Mouse (Mus musculus): Measurements from ENCODE around the gene Bend6. TPM values are rescaled to one million over a fixed set of nuclear protein-coding genes. Genes with fewer than 3 reads are reported as not detected.
A peak's percentile ranks its signal among the peaks of the same experiment; 100 is the strongest.

Bend6 gene
- polyA plus RNA-seq, 1 experiment from 2014 or later: 1.8 TPM

- Histone ChIP-seq H3K9ac (replicated peaks) (no peak overlapping the region), H3K27ac (no peak overlapping the region), H3K27me3 (no peaks in the 10 kb centered on the region), H3K4me3 (replicated peaks) (no peak overlapping the region), H3K4me1 (replicated peaks) (no peaks in the 10 kb centered on the region), H3K9me3 (no peaks in the 10 kb centered on the region), H3K36me3 (no peaks in the 10 kb centered on the region), H3K4me2 (no peak overlapping the region)
- ATAC-seq (ENCODE audit: insufficient number of reproducible peaks, insufficient read depth, low FRiP score, low TSS enrichment, low read depth): no peak
- WGBS: 83% methylated on average over 5 of the region's 5 CpGs
Observed at GRCm38 (mm10) chr1:33939828-33940227, 32.2 kb upstream of the Bend6 start.

- Histone ChIP-seq H3K27ac (no peak overlapping the region), H3K4me2 (no peak overlapping the region), H3K36me3 (no peaks in the 10 kb centered on the region), H3K27me3 (no peaks in the 10 kb centered on the region), H3K9ac (replicated peaks) (no peak overlapping the region), H3K4me1 (replicated peaks) (no peaks in the 10 kb centered on the region), H3K4me3 (replicated peaks) (no peak overlapping the region), H3K9me3 (no peaks in the 10 kb centered on the region)
- no peak for ATAC-seq (ENCODE audit: insufficient number of reproducible peaks, insufficient read depth, low FRiP score, low TSS enrichment, low read depth)
- WGBS: 86% methylated on average over 3 of the region's 3 CpGs
Observed at GRCm38 (mm10) chr1:33935946-33936345, 28.3 kb upstream of the Bend6 start.

- Histone ChIP-seq H3K27ac (no peak overlapping the region), H3K9ac (replicated peaks) (no peak overlapping the region), H3K4me2 (no peak overlapping the region), H3K36me3 (no peaks in the 10 kb centered on the region), H3K4me3 (replicated peaks) (no peak overlapping the region), H3K9me3 (no peaks in the 10 kb centered on the region), H3K27me3 (no peaks in the 10 kb centered on the region), H3K4me1 (replicated peaks) (no peaks in the 10 kb centered on the region)
- 88% methylated on average over 14 of the region's 14 CpGs for WGBS
- no peak for ATAC-seq (ENCODE audit: insufficient number of reproducible peaks, insufficient read depth, low FRiP score, low TSS enrichment, low read depth)
Observed at GRCm38 (mm10) chr1:33932845-33933499, 25.4 kb upstream of the Bend6 start.

GRCm38 (mm10) chr1:33932196-33932595 is 24.6 kb upstream of the Bend6 start:
- Histone ChIP-seq H3K4me1 (replicated peaks) (no peaks in the 10 kb centered on the region), H3K9ac (replicated peaks) (no peak overlapping the region), H3K27ac (no peak overlapping the region), H3K36me3 (no peaks in the 10 kb centered on the region), H3K9me3 (no peaks in the 10 kb centered on the region), H3K27me3 (no peaks in the 10 kb centered on the region), H3K4me3 (replicated peaks) (no peak overlapping the region), H3K4me2 (no peak overlapping the region)
- no peak for ATAC-seq (ENCODE audit: insufficient number of reproducible peaks, insufficient read depth, low FRiP score, low TSS enrichment, low read depth)
- WGBS: 93% methylated on average over 3 of the region's 3 CpGs

- no peak for ATAC-seq (ENCODE audit: insufficient number of reproducible peaks, insufficient read depth, low FRiP score, low TSS enrichment, low read depth)
- Histone ChIP-seq H3K4me1 (replicated peaks) (no peaks in the 10 kb centered on the region), H3K4me2 (no peak overlapping the region), H3K27ac (no peak overlapping the region), H3K9ac (replicated peaks) (no peak overlapping the region), H3K4me3 (replicated peaks) (no peak overlapping the region), H3K36me3 (no peaks in the 10 kb centered on the region), H3K9me3 (no peaks in the 10 kb centered on the region), H3K27me3 (no peaks in the 10 kb centered on the region)
- WGBS: 82% methylated on average over 8 of the region's 8 CpGs
Observed at GRCm38 (mm10) chr1:33931791-33932190, 24.2 kb upstream of the Bend6 start.

- Histone ChIP-seq H3K9me3 (no peaks in the 10 kb centered on the region), H3K36me3 (no peaks in the 10 kb centered on the region), H3K27ac (no peak overlapping the region), H3K27me3 (no peaks in the 10 kb centered on the region), H3K4me2 (no peak overlapping the region), H3K4me1 (replicated peaks) (no peaks in the 10 kb centered on the region), H3K9ac (replicated peaks) (no peak overlapping the region), H3K4me3 (replicated peaks) (no peak overlapping the region)
- ATAC-seq (ENCODE audit: insufficient number of reproducible peaks, insufficient read depth, low FRiP score, low TSS enrichment, low read depth): no peak
- 91% methylated on average over 7 of the region's 7 CpGs for WGBS
Observed at GRCm38 (mm10) chr1:33927466-33927865, 19.9 kb upstream of the Bend6 start.

- no peaks in the 10 kb centered on the region for H3K9me3 ChIP-seq
- H3K4me2 ChIP-seq: no peak overlapping the region
- 56% methylated on average over 3 of the region's 3 CpGs for WGBS
- H3K27ac ChIP-seq: no peak overlapping the region
- H3K4me3 ChIP-seq (replicated peaks): no peak overlapping the region
- H3K27me3 ChIP-seq: no peaks in the 10 kb centered on the region
- no peaks in the 10 kb centered on the region for H3K4me1 ChIP-seq (replicated peaks)
- H3K9ac ChIP-seq (replicated peaks): no peak overlapping the region
- no peak for ATAC-seq (ENCODE audit: insufficient number of reproducible peaks, insufficient read depth, low FRiP score, low TSS enrichment, low read depth)
- no peaks in the 10 kb centered on the region for H3K36me3 ChIP-seq
Observed at GRCm38 (mm10) chr1:33925283-33925682, 17.7 kb upstream of the Bend6 start.

GRCm38 (mm10) chr1:33922975-33923374 is 15.4 kb upstream of the Bend6 start:
- Histone ChIP-seq H3K9me3 (no peaks in the 10 kb centered on the region), H3K27me3 (no peaks in the 10 kb centered on the region), H3K4me3 (replicated peaks) (no peak overlapping the region), H3K4me2 (no peak overlapping the region), H3K9ac (replicated peaks) (no peak overlapping the region), H3K27ac (no peak overlapping the region), H3K36me3 (no peaks in the 10 kb centered on the region), H3K4me1 (replicated peaks) (no peaks in the 10 kb centered on the region)
- WGBS: 64% methylated on average over 7 of the region's 7 CpGs
- no peak for ATAC-seq (ENCODE audit: insufficient number of reproducible peaks, insufficient read depth, low FRiP score, low TSS enrichment, low read depth)

GRCm38 (mm10) chr1:33916554-33916953 is 8.9 kb upstream of the Bend6 start:
- no peak overlapping the region for H3K4me2 ChIP-seq
- no peak for ATAC-seq (ENCODE audit: insufficient number of reproducible peaks, insufficient read depth, low FRiP score, low TSS enrichment, low read depth)
- no peaks in the 10 kb centered on the region for H3K9me3 ChIP-seq
- WGBS: 88% methylated on average over 5 of the region's 5 CpGs
- no peaks in the 10 kb centered on the region for H3K36me3 ChIP-seq
- no peak overlapping the region for H3K4me3 ChIP-seq (replicated peaks)
- no peaks in the 10 kb centered on the region for H3K27me3 ChIP-seq
- no peaks in the 10 kb centered on the region for H3K4me1 ChIP-seq (replicated peaks)
- no peak overlapping the region for H3K9ac ChIP-seq (replicated peaks)
- no peak overlapping the region for H3K27ac ChIP-seq

- no peak overlapping the region for H3K27ac ChIP-seq
- no peak overlapping the region for H3K4me2 ChIP-seq
- peaks cover 9% of the 10 kb centered on the region; the same call in 1 of the 2 replicates for H3K4me1 ChIP-seq (replicated peaks)
- H3K9ac ChIP-seq (replicated peaks): no peak overlapping the region
- no peak overlapping the region for H3K4me3 ChIP-seq (replicated peaks)
- no peaks in the 10 kb centered on the region for H3K36me3 ChIP-seq
- no peaks in the 10 kb centered on the region for H3K9me3 ChIP-seq
- peaks cover 28% of the 10 kb centered on the region for H3K27me3 ChIP-seq
- no peak for ATAC-seq (ENCODE audit: insufficient number of reproducible peaks, insufficient read depth, low FRiP score, low TSS enrichment, low read depth)
- 70% methylated on average over 8 of the region's 8 CpGs for WGBS
Observed at GRCm38 (mm10) chr1:33911589-33911988, 4.0 kb upstream of the Bend6 start.

- WGBS: 3% methylated on average over 44 of the region's 44 CpGs
- Histone ChIP-seq H3K9ac (replicated peaks) (peak within 1 kb of the TSS; percentile 70), H3K4me3 (replicated peaks) (peak within 1 kb of the TSS; percentile 73), H3K27ac (no peak within 1 kb of the TSS), H3K4me1 (replicated peaks) (peaks cover 9% of the 10 kb centered on the region; the same call in 1 of the 2 replicates), H3K36me3 (no peaks in the 10 kb centered on the region), H3K27me3 (peaks cover 43% of the 10 kb centered on the region), H3K9me3 (no peaks in the 10 kb centered on the region), H3K4me2 (peak within 1 kb of the TSS; percentile 90)
- no peak for ATAC-seq (ENCODE audit: insufficient number of reproducible peaks, insufficient read depth, low FRiP score, low TSS enrichment, low read depth)
Observed at GRCm38 (mm10) chr1:33908191-33908962, 761 bp upstream of the Bend6 start, which contains the start of gene Dst. Dst (plus strand) TSS chr1:33908225.

Measured in limb, embryonic 12.5 days (tissue).